Mouse (Mus musculus): Measurements from ENCODE around the gene Isyna1. TPM values are rescaled to one million over a fixed set of nuclear protein-coding genes. Genes with fewer than 3 reads are reported as not detected.

Isyna1 gene
- polyA plus RNA-seq, 2 experiments, result 94.4 to 213 TPM

DNA sequence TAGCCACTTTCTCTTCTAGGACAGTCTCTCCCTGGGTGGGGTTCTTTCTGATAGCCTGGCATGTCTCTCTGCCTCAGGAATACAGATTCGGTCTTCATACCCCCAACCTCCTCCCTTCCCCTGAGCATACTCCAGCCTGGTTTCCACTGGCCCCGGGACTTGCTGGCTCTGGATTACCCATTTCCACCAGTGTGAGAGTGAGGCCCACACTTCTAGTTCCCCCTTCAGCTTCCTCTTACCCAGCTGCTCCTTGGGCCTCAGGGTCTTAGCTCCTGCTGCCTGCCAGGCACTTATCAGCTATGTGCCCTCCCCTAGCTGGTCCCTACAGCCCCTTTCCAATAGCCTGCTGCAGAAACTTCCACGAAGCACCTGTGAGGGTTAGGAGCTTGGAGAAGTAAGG is 21.7 kb downstream of the Isyna1 start, which contains the start of gene Lrrc25:
Gene Lrrc25 (plus strand): TSS at position 262 of the 400 bp plus-strand sequence.
- DNase-seq (ENCODE audit: low spot score) (no peak), ATAC-seq (ENCODE audit: low FRiP score, low read depth) (no peak)
- no peak within 1 kb of the TSS for H3K27ac ChIP-seq (replicated peaks; ENCODE audit: low read depth, low read length)
- peaks cover 6% of the 10 kb centered on the region; the same call in 1 of the 2 replicates for H3K4me1 ChIP-seq (ENCODE audit: control insufficient read depth, insufficient read depth, low read length)
- TF ChIP-seq POLR2A (IDR thresholded peaks at IDR 0.05; ENCODE audit: borderline replicate concordance, extremely low read depth, insufficient read depth, insufficient read length), result no peak
- no peak within 1 kb of the TSS for H3K4me3 ChIP-seq (replicated peaks; ENCODE audit: low read length)
- H3K9ac ChIP-seq (ENCODE audit: low read depth, low read length, severe bottlenecking), result no peak within 1 kb of the TSS
- no peaks in the 10 kb centered on the region for H3K9me3 ChIP-seq (ENCODE audit: control insufficient read depth, low read length)
- H3K27me3 ChIP-seq (ENCODE audit: control insufficient read depth, insufficient read depth, low read length), result no peaks in the 10 kb centered on the region
- 78% methylated on average over 3 of the region's 3 CpGs for WGBS
- no peaks in the 10 kb centered on the region for H3K36me3 ChIP-seq (ENCODE audit: control insufficient read depth, insufficient read depth, low read length)
- H3K4me2 ChIP-seq (replicated peaks; ENCODE audit: low read depth, low read length, severe bottlenecking), result no peak within 1 kb of the TSS

DNA sequence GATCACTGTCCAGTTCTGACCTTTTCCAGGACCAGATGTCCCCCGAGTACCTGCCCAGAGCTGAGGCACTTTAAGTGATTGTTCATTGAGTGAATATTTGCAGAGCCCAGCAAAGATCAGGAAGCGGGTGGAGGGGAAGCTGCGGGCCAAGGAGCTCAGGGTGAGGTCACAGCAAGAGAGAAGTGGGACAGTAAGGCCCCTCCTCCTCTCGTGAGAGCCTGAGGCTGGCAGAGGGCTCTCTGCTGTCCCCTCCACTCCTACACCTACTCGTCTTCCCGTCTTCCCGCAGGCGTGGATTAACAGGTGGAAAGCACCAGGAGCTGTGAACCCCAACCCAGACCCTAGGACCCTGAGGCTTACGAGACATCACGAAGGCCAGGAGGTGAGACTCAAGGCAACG is 22.5 kb downstream of the Isyna1 start:
- no peak for TF ChIP-seq POLR2A (IDR thresholded peaks at IDR 0.05; ENCODE audit: borderline replicate concordance, extremely low read depth, insufficient read depth, insufficient read length)
- Histone ChIP-seq H3K4me3 (replicated peaks; ENCODE audit: low read length) (no peak overlapping the region), H3K4me2 (replicated peaks; ENCODE audit: low read depth, low read length, severe bottlenecking) (no peak overlapping the region), H3K27me3 (ENCODE audit: control insufficient read depth, insufficient read depth, low read length) (no peaks in the 10 kb centered on the region), H3K9me3 (ENCODE audit: control insufficient read depth, low read length) (no peaks in the 10 kb centered on the region), H3K36me3 (ENCODE audit: control insufficient read depth, insufficient read depth, low read length) (no peaks in the 10 kb centered on the region), H3K27ac (replicated peaks; ENCODE audit: low read depth, low read length) (no peak overlapping the region), H3K9ac (ENCODE audit: low read depth, low read length, severe bottlenecking) (no peak overlapping the region), H3K4me1 (ENCODE audit: control insufficient read depth, insufficient read depth, low read length) (peaks cover 2% of the 10 kb centered on the region; the same call in 1 of the 2 replicates)
- WGBS, result 57% methylated on average over 11 of the region's 11 CpGs
- no peak for ATAC-seq (ENCODE audit: low FRiP score, low read depth)
- DNase-seq (ENCODE audit: low spot score), result no peak

DNA sequence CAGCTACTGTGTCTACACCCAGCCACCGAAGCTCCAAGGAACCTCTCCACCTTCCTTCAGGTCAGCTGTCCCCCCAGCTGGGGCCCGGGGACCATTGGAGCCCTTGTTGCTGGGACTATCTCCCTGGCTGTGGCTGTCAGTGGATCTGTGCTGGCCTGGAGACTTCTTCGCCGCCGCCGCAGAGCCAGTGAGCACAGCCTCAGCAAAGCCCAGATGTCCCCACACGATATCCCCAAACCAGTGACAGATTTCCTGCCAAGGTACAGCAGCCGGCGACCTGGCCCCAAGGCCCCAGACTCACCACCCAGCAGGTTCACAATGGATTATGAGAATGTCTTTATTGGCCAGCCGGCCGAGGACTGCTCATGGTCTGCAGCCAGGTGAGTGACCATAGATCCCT is 23.8 kb downstream of the Isyna1 start:
- no peak overlapping the region for H3K27ac ChIP-seq (replicated peaks; ENCODE audit: low read depth, low read length)
- no peak for TF ChIP-seq POLR2A (IDR thresholded peaks at IDR 0.05; ENCODE audit: borderline replicate concordance, extremely low read depth, insufficient read depth, insufficient read length)
- 72% methylated on average over 11 of the region's 11 CpGs for WGBS
- no peaks in the 10 kb centered on the region for H3K9me3 ChIP-seq (ENCODE audit: control insufficient read depth, low read length)
- no peaks in the 10 kb centered on the region for H3K36me3 ChIP-seq (ENCODE audit: control insufficient read depth, insufficient read depth, low read length)
- no peak for ATAC-seq (ENCODE audit: low FRiP score, low read depth)
- H3K4me3 ChIP-seq (replicated peaks; ENCODE audit: low read length), result no peak overlapping the region
- H3K4me1 ChIP-seq (ENCODE audit: control insufficient read depth, insufficient read depth, low read length), result no peaks in the 10 kb centered on the region
- H3K9ac ChIP-seq (ENCODE audit: low read depth, low read length, severe bottlenecking), result no peak overlapping the region
- no peaks in the 10 kb centered on the region for H3K27me3 ChIP-seq (ENCODE audit: control insufficient read depth, insufficient read depth, low read length)
- no peak overlapping the region for H3K4me2 ChIP-seq (replicated peaks; ENCODE audit: low read depth, low read length, severe bottlenecking)
- no peak for DNase-seq (ENCODE audit: low spot score)

DNA sequence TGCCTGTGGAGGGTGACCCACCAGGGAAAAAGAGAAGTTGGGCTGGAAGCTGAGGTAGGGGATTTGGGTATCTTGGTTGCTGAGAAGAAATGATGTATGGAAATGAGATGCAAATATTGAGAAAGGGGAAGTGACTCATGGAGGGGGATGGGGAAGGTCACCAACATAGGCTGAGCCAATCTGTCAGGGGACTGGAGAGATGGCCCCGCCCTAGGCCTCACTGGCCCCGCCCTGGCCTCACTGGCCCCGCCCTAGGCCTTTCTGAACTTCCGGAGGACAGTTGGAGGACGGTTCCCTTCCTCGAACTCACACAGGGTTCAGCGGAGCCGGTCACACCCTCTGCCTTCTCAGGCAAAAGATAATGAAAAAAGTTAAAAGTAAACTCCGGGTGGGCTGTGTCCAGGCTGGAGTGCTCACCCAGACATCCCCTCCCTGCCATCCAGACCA is 24.7 kb downstream of the Isyna1 start:
- Histone ChIP-seq H3K27me3 (ENCODE audit: control insufficient read depth, insufficient read depth, low read length) (no peaks in the 10 kb centered on the region), H3K27ac (replicated peaks; ENCODE audit: low read depth, low read length) (no peak overlapping the region), H3K36me3 (ENCODE audit: control insufficient read depth, insufficient read depth, low read length) (no peaks in the 10 kb centered on the region), H3K9ac (ENCODE audit: low read depth, low read length, severe bottlenecking) (no peak overlapping the region), H3K4me3 (replicated peaks; ENCODE audit: low read length) (no peak overlapping the region), H3K4me2 (replicated peaks; ENCODE audit: low read depth, low read length, severe bottlenecking) (no peak overlapping the region), H3K9me3 (ENCODE audit: control insufficient read depth, low read length) (no peaks in the 10 kb centered on the region), H3K4me1 (ENCODE audit: control insufficient read depth, insufficient read depth, low read length) (no peaks in the 10 kb centered on the region)
- TF ChIP-seq POLR2A (IDR thresholded peaks at IDR 0.05; ENCODE audit: borderline replicate concordance, extremely low read depth, insufficient read depth, insufficient read length), result no peak
- 47% methylated on average over 9 of the region's 9 CpGs for WGBS
- no peak for DNase-seq (ENCODE audit: low spot score)
- peak; percentile 38; the same call in 1 of the 2 replicates for ATAC-seq (ENCODE audit: low FRiP score, low read depth)

GRCm38 (mm10) chr8:70622220-70622619 is 28.0 kb downstream of the Isyna1 start:
- Histone ChIP-seq H3K4me1 (ENCODE audit: control insufficient read depth, insufficient read depth, low read length) (0 out of 2 replicates have a peak, but pooled peaks cover 6% of the 10 kb centered on the region), H3K27ac (replicated peaks; ENCODE audit: low read depth, low read length) (no peak overlapping the region), H3K4me3 (replicated peaks; ENCODE audit: low read length) (no peak overlapping the region), H3K4me2 (replicated peaks; ENCODE audit: low read depth, low read length, severe bottlenecking) (no peak overlapping the region), H3K9me3 (ENCODE audit: control insufficient read depth, low read length) (no peaks in the 10 kb centered on the region), H3K36me3 (ENCODE audit: control insufficient read depth, insufficient read depth, low read length) (no peaks in the 10 kb centered on the region), H3K27me3 (ENCODE audit: control insufficient read depth, insufficient read depth, low read length) (no peaks in the 10 kb centered on the region), H3K9ac (ENCODE audit: low read depth, low read length, severe bottlenecking) (no peak overlapping the region)
- no peak for TF ChIP-seq POLR2A (IDR thresholded peaks at IDR 0.05; ENCODE audit: borderline replicate concordance, extremely low read depth, insufficient read depth, insufficient read length)
- ATAC-seq (ENCODE audit: low FRiP score, low read depth) (no peak), DNase-seq (ENCODE audit: low spot score) (no peak)
- WGBS, result 52% methylated on average over 3 of the region's 3 CpGs

Data from limb, embryonic 14.5 days (tissue).